Mouse (Mus musculus): ENCODE measurements at regions not wholly inside any gene's neighbourhood (a gene's known extent, or its start where the extent isn't known, plus 50 kb on each side); places are given as distances from the start of the nearest gene placed in this dataset.

DNA sequence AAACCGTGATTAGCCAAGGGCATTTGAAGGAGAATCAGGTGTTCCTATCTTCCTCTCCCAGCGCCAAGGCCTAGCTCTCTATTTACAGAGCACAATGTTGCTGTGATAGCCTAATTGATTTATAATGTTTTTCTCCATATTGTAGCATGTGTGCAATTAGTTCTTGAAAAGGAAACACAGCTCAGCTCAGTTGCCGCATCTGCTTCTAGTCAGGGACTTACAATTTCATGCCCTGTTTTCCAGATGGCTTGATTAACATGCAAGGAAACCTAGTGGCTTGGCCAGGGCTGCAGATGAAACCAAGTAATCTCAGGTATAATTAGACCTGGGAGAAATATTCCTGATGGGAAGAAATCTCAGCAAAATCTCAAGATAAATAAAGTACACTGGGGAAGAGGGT is 434.1 kb downstream of the Ets1 start:
- no peaks in the 10 kb centered on the region for H3K9me3 ChIP-seq (replicated peaks; ENCODE audit: control insufficient read depth, low read length)
- no peaks in the 10 kb centered on the region for H3K36me3 ChIP-seq (ENCODE audit: control insufficient read depth, insufficient read depth, low read length)
- no peaks in the 10 kb centered on the region for H3K27me3 ChIP-seq (ENCODE audit: control insufficient read depth, insufficient read depth, low read length)
- WGBS: 54% methylated on average over 3 of the region's 3 CpGs
- H3K9ac ChIP-seq (ENCODE audit: low read length): no peak overlapping the region
- H3K4me3 ChIP-seq (replicated peaks; ENCODE audit: low read length): no peak overlapping the region
- no peak overlapping the region for H3K27ac ChIP-seq (ENCODE audit: low read length)
- no peak for ATAC-seq (ENCODE audit: insufficient read depth, low FRiP score)
- H3K4me2 ChIP-seq (ENCODE audit: low read depth, low read length): no peak overlapping the region
- no peaks in the 10 kb centered on the region for H3K4me1 ChIP-seq (ENCODE audit: control insufficient read depth, insufficient read depth, low read length)

DNA sequence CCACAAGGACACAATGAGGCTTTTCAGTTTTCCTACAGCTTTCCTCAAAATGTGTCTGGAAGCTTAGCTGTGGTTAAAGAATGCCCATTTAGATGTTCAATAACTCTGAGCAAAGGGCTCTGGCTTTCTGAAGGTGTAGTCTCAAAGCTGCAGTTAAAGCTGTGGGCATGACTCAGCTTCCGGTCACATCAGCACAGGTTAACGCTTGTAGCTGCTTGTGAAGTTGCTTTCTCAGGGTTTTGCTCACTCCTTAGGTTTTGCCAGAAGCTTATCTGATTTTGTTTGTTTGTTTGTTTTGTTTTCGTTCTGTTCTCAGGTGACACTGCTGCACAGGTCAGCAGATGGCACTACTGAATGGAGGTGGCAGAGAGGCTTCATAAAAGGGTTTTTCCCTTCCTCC is 444.2 kb downstream of the Ets1 start:
- H3K9ac ChIP-seq (ENCODE audit: low read length): no peak overlapping the region
- no peak overlapping the region for H3K4me3 ChIP-seq (replicated peaks; ENCODE audit: low read length)
- H3K4me2 ChIP-seq (ENCODE audit: low read depth, low read length): no peak overlapping the region
- no peaks in the 10 kb centered on the region for H3K27me3 ChIP-seq (ENCODE audit: control insufficient read depth, insufficient read depth, low read length)
- H3K36me3 ChIP-seq (ENCODE audit: control insufficient read depth, insufficient read depth, low read length): no peaks in the 10 kb centered on the region
- H3K4me1 ChIP-seq (ENCODE audit: control insufficient read depth, insufficient read depth, low read length): no peaks in the 10 kb centered on the region
- H3K9me3 ChIP-seq (replicated peaks; ENCODE audit: control insufficient read depth, low read length): no peaks in the 10 kb centered on the region
- 64% methylated on average over 3 of the region's 3 CpGs for WGBS
- ATAC-seq (ENCODE audit: insufficient read depth, low FRiP score): no peak
- H3K27ac ChIP-seq (ENCODE audit: low read length): no peak overlapping the region

DNA sequence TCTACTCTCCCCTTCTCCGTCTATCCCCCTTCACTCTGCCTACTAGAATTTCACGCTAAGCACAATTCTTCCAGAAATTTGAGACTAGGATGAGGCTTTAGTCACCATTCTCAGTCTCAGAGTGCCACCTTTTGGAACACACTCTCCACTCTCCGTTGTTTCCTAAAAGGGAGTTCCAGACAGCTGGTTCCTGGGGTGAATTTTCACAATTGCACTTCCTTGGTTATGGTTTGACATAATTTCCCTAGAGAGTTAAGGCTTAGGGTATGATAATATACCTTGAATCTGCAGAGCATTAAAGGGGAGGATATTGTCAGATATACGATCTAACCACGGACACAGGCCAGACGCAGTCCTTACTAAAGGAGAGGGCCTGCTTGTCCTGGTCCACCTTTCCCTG is 444.8 kb downstream of the Ets1 start:
- no peak overlapping the region for H3K4me3 ChIP-seq (replicated peaks; ENCODE audit: low read length)
- no peak overlapping the region for H3K4me2 ChIP-seq (ENCODE audit: low read depth, low read length)
- no peaks in the 10 kb centered on the region for H3K27me3 ChIP-seq (ENCODE audit: control insufficient read depth, insufficient read depth, low read length)
- 56% methylated on average over 6 of the region's 6 CpGs for WGBS
- no peak for ATAC-seq (ENCODE audit: insufficient read depth, low FRiP score)
- no peak overlapping the region for H3K9ac ChIP-seq (ENCODE audit: low read length)
- H3K27ac ChIP-seq (ENCODE audit: low read length): no peak overlapping the region
- no peaks in the 10 kb centered on the region for H3K36me3 ChIP-seq (ENCODE audit: control insufficient read depth, insufficient read depth, low read length)
- H3K4me1 ChIP-seq (ENCODE audit: control insufficient read depth, insufficient read depth, low read length): no peaks in the 10 kb centered on the region
- H3K9me3 ChIP-seq (replicated peaks; ENCODE audit: control insufficient read depth, low read length): no peaks in the 10 kb centered on the region

DNA sequence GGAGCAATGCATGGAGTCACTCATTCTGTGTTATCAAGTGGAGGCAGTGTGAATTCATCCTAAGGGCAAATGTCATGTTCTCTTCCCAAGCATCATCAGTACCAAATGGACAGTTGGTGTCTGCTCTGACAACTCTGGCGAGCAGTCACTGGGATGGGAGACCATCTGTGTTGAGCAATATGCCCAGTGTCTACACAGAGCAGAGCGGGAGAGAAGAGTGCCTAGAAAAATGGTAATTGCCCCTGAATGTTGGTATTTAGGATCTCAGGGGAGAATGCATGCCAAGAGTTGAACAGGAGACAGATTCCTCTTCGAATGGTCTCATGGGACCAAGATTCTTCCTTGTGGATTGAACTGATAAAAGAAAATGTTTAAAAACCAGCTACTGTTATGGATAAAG is 454.0 kb downstream of the Ets1 start:
- no peaks in the 10 kb centered on the region for H3K9me3 ChIP-seq (replicated peaks; ENCODE audit: control insufficient read depth, low read length)
- 78% methylated on average over 3 of the region's 3 CpGs for WGBS
- no peak overlapping the region for H3K4me3 ChIP-seq (replicated peaks; ENCODE audit: low read length)
- no peak overlapping the region for H3K9ac ChIP-seq (ENCODE audit: low read length)
- no peaks in the 10 kb centered on the region for H3K4me1 ChIP-seq (ENCODE audit: control insufficient read depth, insufficient read depth, low read length)
- no peaks in the 10 kb centered on the region for H3K36me3 ChIP-seq (ENCODE audit: control insufficient read depth, insufficient read depth, low read length)
- no peak overlapping the region for H3K27ac ChIP-seq (ENCODE audit: low read length)
- no peak for ATAC-seq (ENCODE audit: insufficient read depth, low FRiP score)
- H3K27me3 ChIP-seq (ENCODE audit: control insufficient read depth, insufficient read depth, low read length): no peaks in the 10 kb centered on the region
- no peak overlapping the region for H3K4me2 ChIP-seq (ENCODE audit: low read depth, low read length)

DNA sequence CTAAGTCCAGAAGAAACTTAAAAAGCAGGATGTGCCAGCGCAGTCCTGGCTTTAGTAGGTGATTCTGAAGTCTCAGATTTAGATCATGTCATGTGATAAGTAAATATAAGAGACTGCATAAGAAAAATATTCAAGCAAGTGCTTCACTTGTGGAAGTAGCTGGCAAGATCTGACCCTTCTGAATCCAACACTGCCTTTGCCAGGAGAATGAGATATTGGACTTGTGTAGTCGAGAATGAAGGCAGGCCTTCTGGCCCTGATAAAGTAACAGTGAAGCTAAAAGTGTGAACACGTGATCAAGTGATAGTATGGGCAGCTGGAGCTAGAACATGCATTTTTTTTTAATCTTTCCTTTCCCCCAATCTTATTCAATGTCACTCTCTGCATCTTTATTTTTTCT is 455.6 kb downstream of the Ets1 start:
- H3K9me3 ChIP-seq (replicated peaks; ENCODE audit: control insufficient read depth, low read length): no peaks in the 10 kb centered on the region
- 75% methylated on average over 3 of the region's 3 CpGs for WGBS

DNA sequence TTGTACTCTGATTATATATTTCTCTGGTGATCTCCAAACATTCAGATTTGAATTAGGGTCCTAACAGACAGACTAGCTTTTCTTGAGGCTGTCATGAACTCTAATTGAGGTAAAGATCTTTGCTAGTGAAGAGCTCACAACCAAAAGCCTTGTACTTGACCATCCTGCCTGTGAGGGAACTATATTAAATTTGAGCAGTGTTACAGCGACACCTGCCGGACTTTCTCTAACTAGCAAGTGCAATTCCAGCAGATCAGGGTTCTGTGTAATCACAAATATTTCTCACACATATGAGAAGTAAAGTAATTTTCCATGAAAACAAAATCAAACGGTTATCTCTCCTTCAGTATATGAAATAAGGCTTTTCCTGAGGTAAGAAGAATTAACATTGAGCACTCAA is 459.6 kb downstream of the Ets1 start:
- Histone ChIP-seq H3K27me3 (ENCODE audit: control insufficient read depth, insufficient read depth, low read length) (no peaks in the 10 kb centered on the region), H3K36me3 (ENCODE audit: control insufficient read depth, insufficient read depth, low read length) (no peaks in the 10 kb centered on the region), H3K9me3 (replicated peaks; ENCODE audit: control insufficient read depth, low read length) (no peaks in the 10 kb centered on the region), H3K4me1 (ENCODE audit: control insufficient read depth, insufficient read depth, low read length) (no peaks in the 10 kb centered on the region), H3K4me2 (ENCODE audit: low read depth, low read length) (no peak overlapping the region), H3K9ac (ENCODE audit: low read length) (no peak overlapping the region), H3K27ac (ENCODE audit: low read length) (no peak overlapping the region), H3K4me3 (replicated peaks; ENCODE audit: low read length) (no peak overlapping the region)
- no peak for ATAC-seq (ENCODE audit: insufficient read depth, low FRiP score)
- under 1% methylated on average over 3 of the region's 3 CpGs for WGBS

More for the DNA sequence above, 455.6 kb downstream of the Ets1 start:
- no peaks in the 10 kb centered on the region for H3K4me1 ChIP-seq (ENCODE audit: control insufficient read depth, insufficient read depth, low read length)
- no peak overlapping the region for H3K9ac ChIP-seq (ENCODE audit: low read length)
- no peak overlapping the region for H3K4me3 ChIP-seq (replicated peaks; ENCODE audit: low read length)
- H3K4me2 ChIP-seq (ENCODE audit: low read depth, low read length): no peak overlapping the region
- H3K27ac ChIP-seq (ENCODE audit: low read length): no peak overlapping the region
- no peaks in the 10 kb centered on the region for H3K27me3 ChIP-seq (ENCODE audit: control insufficient read depth, insufficient read depth, low read length)
- H3K36me3 ChIP-seq (ENCODE audit: control insufficient read depth, insufficient read depth, low read length): no peaks in the 10 kb centered on the region
- ATAC-seq (ENCODE audit: insufficient read depth, low FRiP score): no peak

DNA sequence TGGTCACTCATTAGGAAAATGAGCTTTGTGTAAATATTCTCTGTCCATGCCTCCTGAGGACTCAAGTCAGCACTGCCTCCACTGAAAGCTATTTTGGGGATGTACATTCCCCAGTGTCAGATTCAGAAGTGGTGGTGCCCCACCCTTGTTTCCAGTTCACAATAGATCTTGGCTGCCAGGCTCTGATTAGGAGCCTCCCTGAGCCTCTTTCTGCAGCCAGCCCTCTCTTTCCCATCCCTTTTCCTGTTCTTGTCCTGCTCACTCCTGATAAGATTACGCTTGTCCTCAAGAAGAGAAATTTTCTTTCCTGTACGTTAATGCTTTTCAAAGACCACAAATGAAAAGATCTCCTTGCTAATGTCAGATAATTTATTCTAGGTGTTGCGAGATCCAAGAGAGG is 465.2 kb downstream of the Ets1 start:
- Histone ChIP-seq H3K27ac (ENCODE audit: low read length) (no peak overlapping the region), H3K9me3 (replicated peaks; ENCODE audit: control insufficient read depth, low read length) (no peaks in the 10 kb centered on the region), H3K4me2 (ENCODE audit: low read depth, low read length) (no peak overlapping the region), H3K4me1 (ENCODE audit: control insufficient read depth, insufficient read depth, low read length) (no peaks in the 10 kb centered on the region), H3K4me3 (replicated peaks; ENCODE audit: low read length) (no peak overlapping the region), H3K9ac (ENCODE audit: low read length) (no peak overlapping the region), H3K27me3 (ENCODE audit: control insufficient read depth, insufficient read depth, low read length) (no peaks in the 10 kb centered on the region), H3K36me3 (ENCODE audit: control insufficient read depth, insufficient read depth, low read length) (no peaks in the 10 kb centered on the region)
- 57% methylated on average over 3 of the region's 3 CpGs for WGBS
- no peak for ATAC-seq (ENCODE audit: insufficient read depth, low FRiP score)

DNA sequence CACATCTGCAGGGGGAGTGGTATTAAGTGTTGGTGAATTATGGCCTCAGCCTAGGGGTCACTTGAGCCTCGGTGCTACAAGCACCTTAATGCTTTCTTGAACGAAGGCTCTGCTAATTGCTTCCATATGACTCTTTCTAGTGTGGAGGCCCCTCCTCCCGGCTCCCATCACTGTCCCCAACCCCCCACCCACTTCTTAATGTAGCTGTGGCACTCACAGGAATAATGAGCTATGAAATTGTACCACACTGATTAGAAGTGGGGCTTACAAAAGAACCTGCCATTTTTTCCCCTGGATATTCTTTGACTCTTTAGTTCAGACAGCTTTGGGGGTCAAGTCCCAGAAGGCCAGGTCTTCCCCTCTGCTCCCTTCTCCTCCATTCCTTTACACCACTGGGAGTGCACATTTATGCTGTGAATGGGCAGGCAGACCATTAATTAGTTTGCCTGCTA is 468.6 kb downstream of the Ets1 start:
- Histone ChIP-seq H3K4me2 (ENCODE audit: low read depth, low read length) (no peak overlapping the region), H3K4me1 (ENCODE audit: control insufficient read depth, insufficient read depth, low read length) (no peaks in the 10 kb centered on the region), H3K36me3 (ENCODE audit: control insufficient read depth, insufficient read depth, low read length) (no peaks in the 10 kb centered on the region), H3K27ac (ENCODE audit: low read length) (no peak overlapping the region), H3K9ac (ENCODE audit: low read length) (no peak overlapping the region), H3K9me3 (replicated peaks; ENCODE audit: control insufficient read depth, low read length) (no peaks in the 10 kb centered on the region), H3K27me3 (ENCODE audit: control insufficient read depth, insufficient read depth, low read length) (no peaks in the 10 kb centered on the region), H3K4me3 (replicated peaks; ENCODE audit: low read length) (no peak overlapping the region)
- no peak for ATAC-seq (ENCODE audit: insufficient read depth, low FRiP score)
- 35% methylated on average over 3 of the region's 3 CpGs for WGBS

DNA sequence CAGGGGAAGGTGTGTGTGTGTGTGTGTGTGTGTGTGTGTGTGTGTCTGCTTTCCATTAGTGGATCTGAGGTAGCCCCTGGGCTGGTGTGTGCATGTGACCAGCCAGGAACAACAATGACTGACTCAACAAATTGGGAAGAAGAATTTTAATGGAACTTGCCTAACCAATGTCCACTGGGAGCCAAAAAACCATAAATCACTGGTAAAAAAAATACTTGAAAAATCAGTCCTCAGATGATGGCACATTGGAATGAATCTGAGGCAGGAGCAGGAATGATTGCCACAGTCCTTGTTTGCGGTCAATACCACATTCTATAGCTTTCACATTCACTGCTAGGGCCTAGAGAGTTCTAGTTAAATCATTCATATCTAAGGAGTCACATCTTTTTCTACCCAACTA is 487.8 kb downstream of the Ets1 start:
- WGBS: 93% methylated on average over 1 of the region's 1 CpGs
- ATAC-seq (ENCODE audit: insufficient read depth, low FRiP score): no peak
- Histone ChIP-seq H3K9ac (ENCODE audit: low read length) (no peak overlapping the region), H3K4me1 (ENCODE audit: control insufficient read depth, insufficient read depth, low read length) (no peaks in the 10 kb centered on the region), H3K9me3 (replicated peaks; ENCODE audit: control insufficient read depth, low read length) (no peaks in the 10 kb centered on the region), H3K36me3 (ENCODE audit: control insufficient read depth, insufficient read depth, low read length) (no peaks in the 10 kb centered on the region), H3K27ac (ENCODE audit: low read length) (no peak overlapping the region), H3K4me2 (ENCODE audit: low read depth, low read length) (no peak overlapping the region), H3K4me3 (replicated peaks; ENCODE audit: low read length) (no peak overlapping the region), H3K27me3 (ENCODE audit: control insufficient read depth, insufficient read depth, low read length) (no peaks in the 10 kb centered on the region)

DNA sequence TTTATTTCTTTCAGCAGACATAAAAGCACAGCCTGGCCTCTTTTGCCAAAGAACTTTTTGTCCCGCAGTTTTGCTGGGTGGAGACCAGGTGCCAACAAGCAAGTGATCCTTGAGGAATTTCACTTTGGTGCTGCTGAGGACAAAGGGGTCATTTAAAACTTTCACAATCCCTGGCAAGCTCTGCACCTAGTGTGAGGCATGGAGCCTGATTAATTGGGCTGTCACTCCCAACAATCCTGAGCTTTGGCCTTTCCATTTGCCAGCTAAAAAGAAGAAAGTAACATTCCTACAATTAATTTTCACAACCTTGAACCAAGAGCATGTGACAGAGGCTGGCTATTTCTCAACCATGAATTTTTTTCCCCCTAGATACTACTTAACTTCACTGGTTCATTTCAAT is 516.2 kb downstream of the Ets1 start:
- Histone ChIP-seq H3K27ac (ENCODE audit: low read length) (no peak overlapping the region), H3K4me3 (replicated peaks; ENCODE audit: low read length) (no peak overlapping the region), H3K4me2 (ENCODE audit: low read depth, low read length) (no peak overlapping the region), H3K36me3 (ENCODE audit: control insufficient read depth, insufficient read depth, low read length) (no peaks in the 10 kb centered on the region), H3K9me3 (replicated peaks; ENCODE audit: control insufficient read depth, low read length) (no peaks in the 10 kb centered on the region), H3K4me1 (ENCODE audit: control insufficient read depth, insufficient read depth, low read length) (no peaks in the 10 kb centered on the region), H3K9ac (ENCODE audit: low read length) (no peak overlapping the region), H3K27me3 (ENCODE audit: control insufficient read depth, insufficient read depth, low read length) (no peaks in the 10 kb centered on the region)
- 25% methylated on average over 1 of the region's 1 CpGs for WGBS
- no peak for ATAC-seq (ENCODE audit: insufficient read depth, low FRiP score)

Data from stomach, embryonic 16.5 days (tissue).